Mouse (Mus musculus) liver, embryonic 14.5 days (tissue): ENCODE results near the gene Dll1. TPM values are rescaled to one million over a fixed set of nuclear protein-coding genes. Genes with fewer than 3 reads are reported as not detected.

Source experiments
- ATAC-seq: fragments of 200-750 bp; cut with Nextera tagmentation; 2 replicates; pipeline ENCODE4 v1.8.0; 2017; ENCODE audit warnings: moderate number of reproducible peaks, mild to moderate bottlenecking, moderate library complexity; ENCODE audit not compliant: insufficient read depth
- DNase-seq, 3 experiments: peaks; one replicate each; pipeline ENCODE4 v3.0.0-alpha.2; 2012 to 2013; ENCODE audit warnings: low read depth in 3 of 3, low spot score in 3 of 3
- H3K27ac ChIP-seq: fragments of 300-500 bp; sonication (generic); 2 replicates; pipeline ENCODE4 v1.5.1; 2014; ENCODE audit warnings: moderate library complexity, mild to moderate bottlenecking, control low read depth, inconsistent platforms
- H3K27me3 ChIP-seq: fragments of 300-500 bp; sonication (generic); 2 replicates; pipeline ENCODE4 v1.6.1; 2014; ENCODE audit warnings: mild to moderate bottlenecking, low read length, moderate library complexity; ENCODE audit not compliant: control insufficient read depth, insufficient read depth
- H3K36me3 ChIP-seq: fragments of 300-500 bp; sonication (generic); replicated peaks from 2 replicates; pipeline ENCODE4 v1.6.1; 2014; ENCODE audit warnings: low read depth; ENCODE audit not compliant: control insufficient read depth, insufficient read depth
- H3K4me1 ChIP-seq, 2 experiments: fragments of 200-500 bp in 1 of 2; fragments of 300-500 bp in 1 of 2; sonication (generic) in 1 of 2; replicated peaks; 2 replicates each; pipeline ENCODE4 v1.6.1; 2012 to 2014; ENCODE audit warnings: antibody characterized with exemption in 1 of 2, inconsistent platforms in 1 of 2, low read length in 1 of 2; ENCODE audit not compliant: control insufficient read depth in 2 of 2, insufficient read depth in 2 of 2
- H3K4me2 ChIP-seq: fragments of 300-500 bp; sonication (generic); 2 replicates; pipeline ENCODE4 v1.6.1; 2014; ENCODE audit warnings: low read depth, mild to moderate bottlenecking, control low read depth, moderate library complexity
- H3K4me3 ChIP-seq, 2 experiments: fragments of 200-500 bp in 1 of 2; fragments of 300-500 bp in 1 of 2; sonication (generic) in 1 of 2; 2 replicates each; pipeline ENCODE4 v1.5.1; 2012 to 2014; ENCODE audit warnings: low read depth in 2 of 2, low read length in 2 of 2, mild to moderate bottlenecking in 2 of 2, control low read depth in 1 of 2, inconsistent platforms in 1 of 2, moderate library complexity in 1 of 2; ENCODE audit not compliant: insufficient read depth in 1 of 2
- H3K9ac ChIP-seq: fragments of 300-500 bp; sonication (generic); replicated peaks from 2 replicates; pipeline ENCODE4 v1.6.1; 2014; ENCODE audit warnings: mild to moderate bottlenecking, control low read depth, moderate library complexity
- H3K9me3 ChIP-seq: fragments of 300-500 bp; sonication (generic); 2 replicates; pipeline ENCODE4 v1.6.1; 2016; ENCODE audit warnings: low read length, mixed read lengths; ENCODE audit not compliant: control insufficient read depth
- CTCF ChIP-seq: IDR thresholded peaks from 2 replicates; pipeline ENCODE4 v1.5.1; 2016; ENCODE audit warnings: antibody characterized with exemption, low read depth, control low read depth
- EP300 ChIP-seq: IDR thresholded peaks from 2 replicates; pipeline ENCODE4 v1.6.1; 2016; ENCODE audit warnings: antibody characterized with exemption, low read depth
- WGBS: fragments of 180-500 bp; shearing (Covaris S2); extraction: QIAGEN DNeasy Blood & Tissue Kit; methylation state at CpG from one replicate; pipeline ENCODE4 v1.1.7; 2014; ENCODE audit not compliant: insufficient replicate concordance; 5-methylcytosine and 5-hydroxymethylcytosine counted together
- polyA plus RNA-seq, 2 experiments: library from polyadenylated mRNA; depleted of rRNA in 1 of 2; stranded (reverse) in 1 of 2; unstranded in 1 of 2; fragments of >200 nt; fragmentation: Nextera tagmentation in 1 of 2; extraction: Ambion mirVana in 1 of 2; gene quantifications; 2 replicates each; pipeline versions ENCODE4 v1.2.1 to v1.2.3; 2012 to 2014

The Dll1 gene
- polyA plus RNA-seq, 2 experiments = 0.74 to 0.93 TPM

DNA sequence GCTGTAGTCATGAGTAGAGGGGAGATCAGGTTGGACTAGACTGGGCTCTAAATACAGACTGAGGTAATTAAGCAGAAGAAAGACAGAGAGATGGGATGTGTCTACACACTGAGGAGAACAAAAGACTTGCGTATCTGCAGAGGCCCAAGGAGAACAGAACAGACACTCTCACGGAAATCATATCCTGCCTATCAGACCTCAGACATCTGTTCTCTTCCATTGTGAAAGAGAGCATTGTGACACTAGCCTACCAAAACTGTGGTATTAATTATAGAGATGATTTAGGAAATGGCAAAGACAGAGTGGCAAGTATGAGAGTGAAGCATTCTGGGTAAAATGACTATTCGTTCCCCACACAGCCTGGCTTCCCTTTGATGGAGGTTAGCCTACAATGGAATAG, 21.6 kb downstream of the Dll1 start:
- H3K36me3 ChIP-seq = no peaks in the 10 kb centered on the region
- H3K27me3 ChIP-seq = no peaks in the 10 kb centered on the region
- H3K4me1 ChIP-seq = no peaks in the 10 kb centered on the region; a peak in 1 of 4 replicates
- H3K9me3 ChIP-seq = no peaks in the 10 kb centered on the region
- no peak overlapping the region for H3K9ac ChIP-seq
- no peak overlapping the region for H3K4me3 ChIP-seq
- DNase-seq = no peak
- ATAC-seq = no peak
- H3K27ac ChIP-seq = no peak overlapping the region
- H3K4me2 ChIP-seq = no peak overlapping the region
- 70% methylated on average over 3 of the region's 3 CpGs for WGBS
- no peak for TF ChIP-seq EP300
- TF ChIP-seq CTCF = no peak

DNA sequence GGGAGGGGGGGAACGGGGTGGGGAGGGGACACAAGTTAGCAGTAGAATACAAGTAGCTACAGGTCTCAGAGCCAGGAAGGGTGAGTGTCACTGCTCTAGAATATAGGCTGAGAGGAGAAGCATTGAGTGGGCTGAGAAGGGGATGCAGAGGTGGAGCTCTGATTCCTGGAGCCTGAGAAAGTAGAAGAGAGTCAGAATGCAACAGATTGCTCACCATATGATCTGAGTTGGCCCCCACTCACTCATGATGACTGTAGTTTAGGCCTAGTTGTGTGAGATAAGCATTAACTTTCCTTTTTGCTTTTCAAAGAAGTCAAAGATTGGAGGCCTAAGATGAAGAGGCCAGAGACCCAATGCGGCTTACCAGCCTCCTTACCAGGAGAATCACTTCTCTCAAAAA, 22.7 kb downstream of the Dll1 start:
- Histone ChIP-seq H3K4me1 (no peaks in the 10 kb centered on the region; a peak in 1 of 4 replicates), H3K9me3 (no peaks in the 10 kb centered on the region), H3K27ac (no peak overlapping the region), H3K4me2 (no peak overlapping the region), H3K36me3 (no peaks in the 10 kb centered on the region), H3K9ac (no peak overlapping the region), H3K4me3 (no peak overlapping the region), H3K27me3 (no peaks in the 10 kb centered on the region)
- DNase-seq (no peak), ATAC-seq (no peak)
- 61% methylated on average over 2 of the region's 2 CpGs for WGBS
- TF ChIP-seq CTCF = no peak
- no peak for TF ChIP-seq EP300

DNA sequence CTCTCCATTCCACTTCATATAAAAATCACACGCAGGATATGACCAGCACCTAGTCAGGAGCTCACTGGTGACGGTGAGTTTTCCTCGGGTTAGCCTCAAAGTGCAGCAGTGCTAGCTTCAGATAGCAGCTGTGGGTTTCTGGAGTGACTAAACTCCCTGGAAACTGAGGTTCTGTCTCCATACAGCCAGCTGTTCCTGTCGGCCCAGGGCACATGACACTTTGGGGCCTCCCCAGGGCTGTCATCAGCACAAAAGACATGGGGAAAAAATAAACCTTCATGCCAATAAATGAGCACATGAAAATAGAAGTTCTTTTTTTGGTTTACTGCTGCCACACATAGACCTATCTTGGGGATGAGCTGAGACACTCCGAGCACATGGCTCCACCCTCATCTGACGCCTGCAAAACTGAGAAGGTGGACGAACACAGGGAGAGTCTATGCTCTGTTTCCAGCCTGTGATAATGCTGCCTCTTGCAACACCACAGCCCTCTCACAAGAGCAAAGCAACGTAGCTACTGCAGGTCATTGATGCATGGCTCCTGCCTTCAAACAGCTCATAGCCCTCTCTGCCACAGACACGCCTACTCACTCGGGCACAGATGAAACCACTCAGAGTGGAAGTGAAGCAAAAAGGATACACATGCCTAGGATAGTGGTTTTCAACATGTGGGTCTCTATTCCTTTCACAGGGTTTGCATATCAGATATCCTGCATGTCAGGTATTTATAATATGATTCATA, 23.6 kb downstream of the Dll1 start:
- 48% methylated on average over 10 of the region's 10 CpGs for WGBS
- Histone ChIP-seq H3K9ac (no peak overlapping the region), H3K36me3 (no peaks in the 10 kb centered on the region), H3K4me3 (no peak overlapping the region), H3K27me3 (no peaks in the 10 kb centered on the region), H3K27ac (no peak overlapping the region), H3K4me2 (no peak overlapping the region), H3K4me1 (no peaks in the 10 kb centered on the region; a peak in 1 of 4 replicates), H3K9me3 (no peaks in the 10 kb centered on the region)
- DNase-seq (no peak), ATAC-seq (no peak)
- TF ChIP-seq EP300 (no peak), CTCF (no peak)

DNA sequence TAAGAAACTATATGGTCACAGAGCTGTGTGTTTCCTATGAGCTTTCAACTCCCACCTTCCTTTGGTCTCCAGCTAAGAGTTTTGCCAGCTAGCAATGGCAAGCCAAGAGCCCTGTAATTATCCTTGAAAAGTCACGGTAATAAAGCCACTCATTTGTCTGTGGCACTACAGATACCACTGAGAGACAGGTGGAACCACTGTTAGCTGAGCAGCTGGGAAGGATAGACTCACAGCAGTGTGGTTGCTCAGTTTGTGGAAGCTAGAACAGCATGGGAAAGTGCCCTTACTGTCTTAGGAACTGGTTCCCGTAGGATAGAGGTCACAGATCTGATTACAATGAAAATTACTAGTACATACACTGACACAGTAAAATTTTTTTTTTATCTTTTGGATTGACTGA, 26.5 kb downstream of the Dll1 start:
- Histone ChIP-seq H3K4me1 (no peaks in the 10 kb centered on the region), H3K4me3 (no peak overlapping the region), H3K4me2 (no peak overlapping the region), H3K36me3 (no peaks in the 10 kb centered on the region), H3K27me3 (no peaks in the 10 kb centered on the region), H3K9me3 (no peaks in the 10 kb centered on the region), H3K9ac (no peak overlapping the region), H3K27ac (no peak overlapping the region)
- no peak for DNase-seq
- TF ChIP-seq CTCF (no peak), EP300 (no peak)
- 53% methylated on average over 2 of the region's 2 CpGs for WGBS
- ATAC-seq = no peak

DNA sequence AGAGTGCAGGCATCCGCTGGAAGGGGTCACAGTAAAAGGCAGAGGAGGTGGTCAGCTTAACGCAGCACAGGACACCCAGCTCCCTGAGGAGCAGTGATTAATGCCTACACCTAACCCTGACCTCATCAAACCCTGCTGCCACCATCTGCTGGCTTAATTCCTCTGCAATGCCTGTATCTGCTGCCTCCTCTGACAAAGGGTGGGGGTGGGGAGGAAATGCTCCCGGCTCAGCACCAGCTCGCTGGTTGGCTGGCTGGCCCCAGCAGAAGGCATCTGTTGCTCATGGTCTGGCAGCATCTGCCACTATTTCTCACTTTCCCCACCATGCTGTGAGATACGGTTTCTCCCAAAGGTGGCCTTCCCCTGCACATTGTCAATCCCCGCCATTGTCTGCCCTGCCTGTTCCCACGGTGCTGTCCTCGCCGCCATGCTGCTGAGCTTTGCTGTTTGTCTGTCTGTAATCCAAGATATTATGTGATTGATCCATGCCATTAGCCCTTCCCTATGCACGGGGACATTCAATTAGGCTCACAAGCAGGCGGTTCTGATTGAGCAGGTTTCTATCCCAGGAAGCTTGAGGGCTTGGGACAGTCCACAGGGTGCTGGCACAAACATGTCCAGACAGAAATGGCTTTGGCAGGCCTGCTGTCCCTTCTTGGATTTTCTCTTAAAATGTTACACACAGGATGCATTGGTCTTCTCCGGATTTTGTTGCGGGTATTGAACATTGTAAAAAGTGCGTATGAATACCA, 33.4 kb downstream of the Dll1 start:
- H3K9me3 ChIP-seq = no peaks in the 10 kb centered on the region
- no peak overlapping the region for H3K4me2 ChIP-seq
- DNase-seq (no peak), ATAC-seq (no peak)
- H3K4me3 ChIP-seq = no peak overlapping the region
- H3K27me3 ChIP-seq = no peaks in the 10 kb centered on the region
- no peaks in the 10 kb centered on the region for H3K4me1 ChIP-seq
- TF ChIP-seq EP300 = no peak
- TF ChIP-seq CTCF = no peak
- no peaks in the 10 kb centered on the region for H3K36me3 ChIP-seq
- no peak overlapping the region for H3K27ac ChIP-seq
- H3K9ac ChIP-seq = no peak overlapping the region
- 39% methylated on average over 14 of the region's 14 CpGs for WGBS
